Mouse (Mus musculus): Measurements from ENCODE around the gene AY074887. TPM values are rescaled to one million over a fixed set of nuclear protein-coding genes. Genes with fewer than 3 reads are reported as not detected.

The AY074887 gene
- total and polyA plus RNA-seq, 3 experiments = 0.32 TPM; not detected in 2

DNA sequence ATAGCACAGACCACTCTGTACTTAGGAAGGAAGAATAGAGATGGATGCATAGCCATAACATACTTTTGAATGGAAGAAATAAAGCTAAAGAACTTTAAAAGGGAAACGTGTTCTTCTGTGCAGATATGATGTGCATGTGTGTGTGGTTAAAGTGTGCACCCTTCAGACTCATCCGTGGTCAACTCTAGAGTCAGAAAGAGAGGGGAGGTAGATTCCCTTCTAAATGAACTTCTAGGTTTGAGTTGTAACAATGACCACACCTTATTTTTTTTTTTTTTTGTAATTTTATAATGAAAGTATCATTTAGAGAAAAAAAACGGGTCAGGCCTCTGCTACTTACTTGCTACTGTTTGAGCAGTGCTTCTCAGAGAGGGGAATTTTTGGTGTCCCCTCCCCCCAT is 39.6 kb upstream of the AY074887 start:
- TF ChIP-seq USF2 (IDR thresholded peaks at IDR 0.05; ENCODE audit: borderline replicate concordance in 1 of 2, insufficient read depth in 1 of 2, low read depth in 1 of 2, low read length in 2 of 2) = no peak
- no peak for TF ChIP-seq MYB (IDR thresholded peaks at IDR 0.05; ENCODE audit: low read depth, low read length)
- TF ChIP-seq CTCF (IDR thresholded peaks at IDR 0.05 in 2 of 3, conservative IDR thresholded peaks at IDR 0.05 in 1 of 3; ENCODE audit: control insufficient read depth in 1 of 3, insufficient read depth in 1 of 3, low read depth in 2 of 3, low read length in 3 of 3, poor library complexity in 1 of 3, severe bottlenecking in 1 of 3) = no peak
- TF ChIP-seq KAT2A (conservative IDR thresholded peaks at IDR 0.05; ENCODE audit: low read depth, low read length) = no peak
- Histone ChIP-seq H3K79me2 (ENCODE audit: control insufficient read depth, insufficient read depth, low read length, poor library complexity) (no peaks in the 10 kb centered on the region), H3K9me3 (replicated peaks; ENCODE audit: insufficient read depth, low read length) (no peaks in the 10 kb centered on the region), H3K9ac (ENCODE audit: control insufficient read depth, low read depth, low read length, poor library complexity, severe bottlenecking) (no peak overlapping the region), H3K27ac (ENCODE audit: control insufficient read depth, low read depth, low read length) (no peak overlapping the region), H3K27me3 (ENCODE audit: control insufficient read depth in 1 of 2, insufficient read depth in 2 of 2, low read length in 2 of 2) (peaks cover 2 to 6% of the 10 kb centered on the region in 2 experiments; a peak in 2 of 4 replicates), H3K4me1 (ENCODE audit: control insufficient read depth in 1 of 2, insufficient read depth in 2 of 2, low read length in 2 of 2) (peaks cover 0 to under 1% of the 10 kb centered on the region in 2 experiments; a peak in 2 of 4 replicates), H3K36me3 (ENCODE audit: control insufficient read depth in 1 of 2, insufficient read depth in 2 of 2, low read length in 2 of 2) (no peaks in the 10 kb centered on the region), H3K4me3 (ENCODE audit: control insufficient read depth in 1 of 2, insufficient read depth in 1 of 2, low read depth in 2 of 2, low read length in 2 of 2) (no peak overlapping the region)
- no peak for DNase-seq (ENCODE audit: low read depth, low spot score)

DNA sequence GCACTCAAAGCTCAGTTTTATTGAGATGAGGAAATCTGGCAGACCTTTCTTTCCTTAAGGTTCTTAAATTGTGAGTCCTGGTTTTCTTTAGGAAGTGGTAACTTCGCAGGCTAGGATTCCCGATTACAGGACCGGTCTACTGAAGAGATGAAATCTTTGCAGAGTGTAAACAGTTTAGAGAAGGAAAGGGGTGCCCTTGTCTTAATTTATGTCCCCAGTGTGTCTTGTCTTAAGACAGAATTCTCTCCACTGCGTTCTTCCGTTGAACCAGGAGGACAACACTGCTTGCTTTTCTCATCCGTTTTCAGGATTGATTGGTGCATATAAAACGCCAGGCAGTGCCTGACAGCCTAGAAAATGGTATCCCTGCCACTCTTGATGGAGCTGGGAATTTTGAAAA is 31.6 kb upstream of the AY074887 start:
- Histone ChIP-seq H3K4me1 (ENCODE audit: control insufficient read depth in 1 of 2, insufficient read depth in 2 of 2, low read length in 2 of 2) (no peaks in the 10 kb centered on the region), H3K27me3 (ENCODE audit: control insufficient read depth in 1 of 2, insufficient read depth in 2 of 2, low read length in 2 of 2) (peaks cover 3 to 9% of the 10 kb centered on the region in 2 experiments), H3K9ac (ENCODE audit: control insufficient read depth, low read depth, low read length, poor library complexity, severe bottlenecking) (no peak overlapping the region), H3K36me3 (ENCODE audit: control insufficient read depth in 1 of 2, insufficient read depth in 2 of 2, low read length in 2 of 2) (no peaks in the 10 kb centered on the region), H3K79me2 (ENCODE audit: control insufficient read depth, insufficient read depth, low read length, poor library complexity) (no peaks in the 10 kb centered on the region), H3K27ac (ENCODE audit: control insufficient read depth, low read depth, low read length) (no peak overlapping the region), H3K9me3 (replicated peaks; ENCODE audit: insufficient read depth, low read length) (no peaks in the 10 kb centered on the region), H3K4me3 (ENCODE audit: control insufficient read depth in 1 of 2, insufficient read depth in 1 of 2, low read depth in 2 of 2, low read length in 2 of 2) (no peak overlapping the region)
- no peak for TF ChIP-seq NRF1 (IDR thresholded peaks at IDR 0.05; ENCODE audit: insufficient read depth, low read depth, low read length, poor library complexity, severe bottlenecking)
- DNase-seq (ENCODE audit: low read depth, low spot score) = no peak

DNA sequence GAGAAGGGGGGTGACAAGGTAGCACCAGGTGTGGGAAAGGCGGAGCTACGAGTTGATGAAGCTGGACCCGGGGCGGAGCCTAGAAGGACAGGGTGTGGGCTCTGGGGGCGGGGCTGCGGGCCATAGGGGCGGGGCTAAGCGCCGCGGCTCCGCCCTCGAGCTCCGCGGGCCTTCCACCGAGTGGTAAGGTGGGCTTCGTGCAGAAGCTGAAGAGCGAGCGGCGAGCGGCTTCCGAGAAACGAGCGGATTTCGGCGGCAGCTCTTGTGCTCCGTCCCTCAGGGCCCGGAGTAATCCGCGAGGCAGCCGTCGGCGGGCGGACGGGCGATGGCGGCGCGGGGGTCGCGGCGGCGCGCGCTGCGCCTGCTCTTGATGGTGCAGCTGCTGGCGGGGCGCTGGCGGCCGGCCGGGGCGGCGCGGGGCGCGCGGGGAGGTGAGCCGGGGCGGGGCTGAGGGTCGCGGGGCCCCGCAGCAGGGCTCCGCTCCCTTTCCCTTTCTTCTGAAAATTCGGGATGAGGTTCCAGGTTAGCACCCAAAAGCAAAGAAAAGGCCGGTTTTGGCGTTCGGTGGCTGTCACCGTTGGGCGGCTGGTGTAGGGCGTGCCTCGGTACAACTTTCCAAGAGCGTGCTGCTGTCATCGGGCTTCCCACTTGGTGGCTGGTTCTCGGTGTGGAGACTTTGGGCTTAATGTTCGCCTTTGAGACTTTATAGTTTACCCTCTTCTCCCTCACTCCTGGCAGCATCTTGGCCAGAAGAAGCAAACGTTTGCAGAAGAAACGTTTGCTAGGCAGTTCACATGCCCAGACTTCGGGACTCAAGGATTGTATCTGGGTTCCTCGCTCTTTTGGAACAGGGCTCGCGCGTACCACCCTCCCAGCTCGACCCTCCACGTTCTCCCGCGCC is 30.7 kb upstream of the AY074887 start:
- Histone ChIP-seq H3K4me3 (ENCODE audit: control insufficient read depth in 1 of 2, insufficient read depth in 1 of 2, low read depth in 2 of 2, low read length in 2 of 2) (no peak overlapping the region), H3K9ac (ENCODE audit: control insufficient read depth, low read depth, low read length, poor library complexity, severe bottlenecking) (no peak overlapping the region), H3K27me3 (ENCODE audit: control insufficient read depth in 1 of 2, insufficient read depth in 2 of 2, low read length in 2 of 2) (peaks cover 6 to 7% of the 10 kb centered on the region in 2 experiments), H3K27ac (ENCODE audit: control insufficient read depth, low read depth, low read length) (no peak overlapping the region), H3K9me3 (replicated peaks; ENCODE audit: insufficient read depth, low read length) (no peaks in the 10 kb centered on the region), H3K4me1 (ENCODE audit: control insufficient read depth in 1 of 2, insufficient read depth in 2 of 2, low read length in 2 of 2) (no peaks in the 10 kb centered on the region), H3K36me3 (ENCODE audit: control insufficient read depth in 1 of 2, insufficient read depth in 2 of 2, low read length in 2 of 2) (no peaks in the 10 kb centered on the region), H3K79me2 (ENCODE audit: control insufficient read depth, insufficient read depth, low read length, poor library complexity) (no peaks in the 10 kb centered on the region)
- TF ChIP-seq BHLHE40 (IDR thresholded peaks at IDR 0.05; ENCODE audit: borderline replicate concordance, low read depth, low read length) = no peak
- no peak for TF ChIP-seq CTCF (IDR thresholded peaks at IDR 0.05 in 2 of 3, conservative IDR thresholded peaks at IDR 0.05 in 1 of 3; ENCODE audit: control insufficient read depth in 1 of 3, insufficient read depth in 1 of 3, low read depth in 2 of 3, low read length in 3 of 3, poor library complexity in 1 of 3, severe bottlenecking in 1 of 3)
- TF ChIP-seq TBP (IDR thresholded peaks at IDR 0.05; ENCODE audit: low read depth, low read length) = no peak
- no peak for TF ChIP-seq HCFC1 (IDR thresholded peaks at IDR 0.05; ENCODE audit: low read depth, low read length)
- TF ChIP-seq MAZ (IDR thresholded peaks at IDR 0.05; ENCODE audit: low read depth, low read length) = no peak
- TF ChIP-seq JUND (IDR thresholded peaks at IDR 0.05; ENCODE audit: low read depth, low read length) = no peak
- no peak for TF ChIP-seq KAT2A (conservative IDR thresholded peaks at IDR 0.05; ENCODE audit: low read depth, low read length)
- DNase-seq (ENCODE audit: low read depth, low spot score) = no peak

Measured in MEL (cell line).